Mouse (Mus musculus): Measurements from ENCODE around the gene Cmtm4.
"Not testable (repeated sequence)": the region's sequence is repeated elsewhere in the genome, so short reads cannot be mapped to it uniquely, and the experiment has no call there.

GRCm38 (mm10) chr8:104312023-104312422 is 83.6 kb downstream of the Cmtm4 start:
- TF ChIP-seq CTCF (conservative IDR thresholded peaks at IDR 0.05; ENCODE audit: insufficient read depth, insufficient read length, low read depth, low read length); POLR2A (IDR thresholded peaks at IDR 0.05; ENCODE audit: low read depth, low read length): not testable (repeated sequence)
